Mouse (Mus musculus) intestine, postnatal 0 days (tissue): Measurements from ENCODE around the gene Npat. TPM values are rescaled to one million over a fixed set of nuclear protein-coding genes. Genes with fewer than 3 reads are reported as not detected.

Experiments
- ATAC-seq: fragments of 200-750 bp; cut with Nextera tagmentation; 2 replicates; pipeline ENCODE4 v1.8.0; 2017; ENCODE audit warnings: mild to moderate bottlenecking, moderate TSS enrichment, moderate library complexity
- H3K27ac ChIP-seq: fragments of 300-500 bp; sonication (generic); 2 replicates; pipeline ENCODE4 v1.5.1; 2014; ENCODE audit warnings: mild to moderate bottlenecking, low read depth, low read length, moderate library complexity
- H3K27me3 ChIP-seq: fragments of 300-500 bp; sonication (generic); replicated peaks from 2 replicates; pipeline ENCODE4 v1.6.1; 2014; ENCODE audit warnings: low read length, mixed read lengths; ENCODE audit not compliant: control insufficient read depth, insufficient read depth
- H3K36me3 ChIP-seq: fragments of 300-500 bp; sonication (generic); 2 replicates; pipeline ENCODE4 v1.6.1; 2014; ENCODE audit warnings: mild to moderate bottlenecking, moderate library complexity; ENCODE audit not compliant: control insufficient read depth, insufficient read depth
- H3K4me1 ChIP-seq: fragments of 300-500 bp; sonication (generic); replicated peaks from 2 replicates; pipeline ENCODE4 v1.6.1; 2014; ENCODE audit warnings: antibody characterized with exemption, low read length, mixed read lengths; ENCODE audit not compliant: control insufficient read depth, insufficient read depth
- H3K4me2 ChIP-seq: fragments of 300-500 bp; sonication (generic); replicated peaks from 2 replicates; pipeline ENCODE4 v1.6.1; 2014; ENCODE audit warnings: low read depth, mild to moderate bottlenecking, moderate library complexity
- H3K4me3 ChIP-seq: fragments of 300-500 bp; sonication (generic); 2 replicates; pipeline ENCODE4 v1.5.1; 2014; ENCODE audit warnings: low read depth, low read length
- H3K9ac ChIP-seq: fragments of 300-500 bp; sonication (generic); 2 replicates; pipeline ENCODE4 v1.6.1; 2014; ENCODE audit warnings: mild to moderate bottlenecking, low read depth, low read length
- H3K9me3 ChIP-seq: fragments of 300-500 bp; sonication (generic); 2 replicates; pipeline ENCODE4 v1.6.1; 2016; ENCODE audit warnings: mixed run types; ENCODE audit not compliant: control insufficient read depth
- CTCF ChIP-seq: sonication (generic); IDR thresholded peaks from 2 replicates; pipeline ENCODE4 v1.5.1; 2016; ENCODE audit warnings: low read depth, mild to moderate bottlenecking, control low read depth, antibody characterized with exemption, moderate library complexity
- WGBS: fragments of 180-500 bp; shearing (Covaris S2); extraction: QIAGEN DNeasy Blood & Tissue Kit; methylation state at CpG from one replicate; pipeline ENCODE4 v1.1.7; 2014; 5-methylcytosine and 5-hydroxymethylcytosine counted together
- polyA plus RNA-seq: library from polyadenylated mRNA; unstranded; fragments of >200 nt; fragmentation: Nextera tagmentation; extraction: Ambion mirVana; gene quantifications from 2 replicates; pipeline ENCODE4 v1.2.1, GENCODE M21; 2015

The Npat gene
- polyA plus RNA-seq, 1 experiment from 2014 or later, result 4.2 TPM

DNA sequence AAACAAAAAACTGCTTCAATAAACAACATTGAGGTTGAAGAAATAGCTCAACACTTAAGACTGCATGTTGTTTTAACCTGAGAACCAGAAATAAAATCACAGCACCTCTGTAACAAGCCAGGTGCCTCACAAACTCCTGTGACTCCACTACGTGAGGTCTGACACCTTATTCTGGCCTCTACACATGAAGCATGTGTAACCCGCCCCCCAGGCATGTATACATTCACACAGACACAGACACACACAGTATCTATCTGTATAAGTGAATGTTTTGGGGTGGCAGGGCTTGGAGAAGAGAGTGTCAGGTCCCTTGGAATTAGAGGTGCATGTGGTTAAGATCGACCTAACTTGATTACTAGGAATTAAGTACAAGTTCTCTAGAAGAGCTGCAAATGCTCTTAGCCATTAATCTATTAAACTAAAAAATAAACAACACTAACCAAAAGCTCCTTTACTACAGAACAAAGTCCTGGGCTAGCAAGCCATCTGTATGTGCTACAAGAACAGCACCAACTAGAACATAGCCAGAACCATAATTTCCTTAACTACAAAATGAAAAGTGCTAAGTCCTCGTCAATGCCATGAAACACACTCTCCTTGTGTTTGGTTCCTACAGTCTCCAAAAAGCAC, 60.2 kb downstream of the Npat start:
- H3K4me1 ChIP-seq, result no peaks in the 10 kb centered on the region

GRCm38 (mm10) chr9:53598631-53599030, 61.8 kb downstream of the Npat start:
- Histone ChIP-seq H3K4me1 (peaks cover 3% of the 10 kb centered on the region; the same call in 1 of the 2 replicates), H3K9me3 (no peaks in the 10 kb centered on the region), H3K27me3 (no peaks in the 10 kb centered on the region), H3K27ac (no peak overlapping the region), H3K4me3 (no peak overlapping the region), H3K9ac (no peak overlapping the region), H3K36me3 (peaks cover 16% of the 10 kb centered on the region; the same call in 1 of the 2 replicates), H3K4me2 (no peak overlapping the region)
- no peak for ATAC-seq
- TF ChIP-seq CTCF, result no peak
- WGBS, result 76% methylated on average over 6 of the region's 6 CpGs

More for the DNA sequence above, 60.2 kb downstream of the Npat start:
- Histone ChIP-seq H3K9ac (no peak overlapping the region), H3K27ac (no peak overlapping the region), H3K9me3 (no peaks in the 10 kb centered on the region), H3K27me3 (no peaks in the 10 kb centered on the region), H3K4me2 (no peak overlapping the region), H3K4me3 (no peak overlapping the region), H3K36me3 (peaks cover 29% of the 10 kb centered on the region)
- no peak for ATAC-seq
- TF ChIP-seq CTCF, result no peak
- 85% methylated on average over 4 of the region's 4 CpGs for WGBS

- ATAC-seq, result no peak
- 75% methylated on average over 2 of the region's 2 CpGs for WGBS
- no peak for TF ChIP-seq CTCF
These were observed 64.7 kb downstream of the Npat start for GRCm38 (mm10) chr9:53601541-53601940.

GRCm38 (mm10) chr9:53603384-53603783, 66.5 kb downstream of the Npat start:
- Histone ChIP-seq H3K4me3 (no peak overlapping the region), H3K9me3 (no peaks in the 10 kb centered on the region), H3K27me3 (no peaks in the 10 kb centered on the region), H3K4me1 (peaks cover 10% of the 10 kb centered on the region; the same call in 1 of the 2 replicates), H3K27ac (peak overlapping the region; percentile 71), H3K4me2 (no peak overlapping the region), H3K36me3 (no peaks in the 10 kb centered on the region; the same call in 1 of the 2 replicates), H3K9ac (no peak overlapping the region)
- WGBS, result 71% methylated on average over 1 of the region's 1 CpGs
- TF ChIP-seq CTCF, result no peak
- ATAC-seq, result peak; percentile 47; the same call in 1 of the 2 replicates

More at GRCm38 (mm10) chr9:53601541-53601940, 64.7 kb downstream of the Npat start:
- H3K9me3 ChIP-seq, result no peaks in the 10 kb centered on the region
- no peak overlapping the region for H3K4me2 ChIP-seq
- peaks cover 6% of the 10 kb centered on the region; the same call in 1 of the 2 replicates for H3K36me3 ChIP-seq
- peaks cover 10% of the 10 kb centered on the region; the same call in 1 of the 2 replicates for H3K4me1 ChIP-seq
- no peak overlapping the region for H3K4me3 ChIP-seq
- H3K27me3 ChIP-seq, result no peaks in the 10 kb centered on the region
- H3K9ac ChIP-seq, result no peak overlapping the region
- no peak overlapping the region for H3K27ac ChIP-seq

GRCm38 (mm10) chr9:53603849-53604248, 67.0 kb downstream of the Npat start:
- H3K4me1 ChIP-seq, result peaks cover 10% of the 10 kb centered on the region; the same call in 1 of the 2 replicates
- no peaks in the 10 kb centered on the region for H3K27me3 ChIP-seq
- H3K27ac ChIP-seq, result peak overlapping the region; percentile 71
- no peak overlapping the region for H3K4me3 ChIP-seq
- H3K9me3 ChIP-seq, result no peaks in the 10 kb centered on the region
- no peak overlapping the region for H3K9ac ChIP-seq
- 36% methylated on average over 3 of the region's 3 CpGs for WGBS
- ATAC-seq, result peak; percentile 67
- no peak overlapping the region for H3K4me2 ChIP-seq
- no peak for TF ChIP-seq CTCF
- no peaks in the 10 kb centered on the region; the same call in 1 of the 2 replicates for H3K36me3 ChIP-seq

- H3K4me1 ChIP-seq, result peaks cover 10% of the 10 kb centered on the region; the same call in 1 of the 2 replicates
- H3K4me3 ChIP-seq, result no peak overlapping the region
- ATAC-seq, result no peak
- no peaks in the 10 kb centered on the region; the same call in 1 of the 2 replicates for H3K36me3 ChIP-seq
- H3K27ac ChIP-seq, result no peak overlapping the region
- no peak for TF ChIP-seq CTCF
- H3K4me2 ChIP-seq, result no peak overlapping the region
- no peak overlapping the region for H3K9ac ChIP-seq
- WGBS, result 66% methylated on average over 5 of the region's 5 CpGs
- no peaks in the 10 kb centered on the region for H3K27me3 ChIP-seq
- H3K9me3 ChIP-seq, result no peaks in the 10 kb centered on the region
These were observed 68.1 kb downstream of the Npat start for GRCm38 (mm10) chr9:53604954-53605353.
